Mouse (Mus musculus): Measurements from ENCODE around the gene Acsbg2. TPM values are rescaled to one million over a fixed set of nuclear protein-coding genes. Genes with fewer than 3 reads are reported as not detected.
"Not testable (repeated sequence)": the region's sequence is repeated elsewhere in the genome, so short reads cannot be mapped to it uniquely, and the experiment has no call there.

Acsbg2 gene
- polyA plus RNA-seq (2012; rRNA removed), result 0.11 TPM in 1 of 2 replicates, not detected in the other

DNA sequence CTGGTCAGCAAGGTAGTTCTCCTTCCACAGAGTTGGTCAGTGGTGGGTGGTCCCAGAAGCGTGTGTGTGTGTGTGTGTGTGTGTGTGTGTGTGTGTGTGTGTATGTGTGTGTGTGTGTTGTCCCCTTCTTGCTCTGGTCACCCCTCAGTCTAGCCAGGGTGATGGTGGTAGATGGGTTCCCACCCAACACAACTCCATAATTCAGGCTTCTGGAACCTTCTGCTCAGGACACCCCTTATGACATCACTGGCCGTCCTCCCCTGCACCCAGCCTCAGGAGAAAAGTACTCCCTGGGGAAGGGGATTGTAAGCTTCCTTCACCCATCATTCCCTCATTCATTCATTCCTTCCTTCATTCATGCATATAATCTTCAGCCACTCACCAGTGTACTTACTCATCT is at the start of gene Acsbg2:
Acsbg2 (minus strand) TSS at position 211 of the 400 bp plus-strand sequence.
- WGBS, result 88% methylated on average over 2 of the region's 2 CpGs
- DNase-seq, result no peak
- Histone ChIP-seq H3K4me1 (replicated peaks; ENCODE audit: control insufficient read depth, insufficient read depth, low read length) (peaks cover 4% of the 10 kb centered on the region), H3K36me3 (ENCODE audit: control insufficient read depth, insufficient read depth, low read length) (no peaks in the 10 kb centered on the region), H3K4me3 (ENCODE audit: control insufficient read depth, insufficient read depth, low read length) (no peak within 1 kb of the TSS), H3K27me3 (ENCODE audit: control insufficient read depth, insufficient read depth, low read length) (no peaks in the 10 kb centered on the region), H3K27ac (ENCODE audit: control insufficient read depth, insufficient read depth, low read length) (no peak within 1 kb of the TSS)
- no peak for TF ChIP-seq POLR2A (IDR thresholded peaks at IDR 0.05; ENCODE audit: control insufficient read depth, extremely low read depth, insufficient read depth, low read length, poor library complexity)
- TF ChIP-seq CTCF (IDR thresholded peaks at IDR 0.05; ENCODE audit: borderline replicate concordance, control insufficient read depth, extremely low read depth, insufficient read depth, low read length, poor library complexity), result no peak

DNA sequence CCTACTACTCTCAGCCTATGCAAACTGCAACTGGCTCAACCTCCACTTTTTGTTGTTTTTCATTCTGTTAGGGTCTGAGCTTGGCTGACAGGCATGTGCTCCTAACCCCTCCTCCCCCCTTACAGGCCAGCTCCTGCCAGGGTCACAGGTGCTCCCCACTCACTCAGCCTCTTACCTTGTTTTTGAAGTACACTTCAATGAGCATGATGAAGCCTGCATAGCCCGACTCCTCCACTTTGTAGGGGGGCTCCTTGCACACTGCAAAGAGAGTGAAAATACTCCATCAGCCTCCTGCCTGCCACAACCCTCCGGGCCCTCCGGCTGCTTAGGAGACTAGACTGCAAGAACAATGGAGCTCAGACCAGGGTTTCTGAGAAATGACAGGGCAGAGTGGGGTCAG is 45.5 kb upstream of the Acsbg2 start:
- no peaks in the 10 kb centered on the region for H3K27me3 ChIP-seq (ENCODE audit: control insufficient read depth, insufficient read depth, low read length)
- TF ChIP-seq CTCF (IDR thresholded peaks at IDR 0.05; ENCODE audit: borderline replicate concordance, control insufficient read depth, extremely low read depth, insufficient read depth, low read length, poor library complexity) (no peak), POLR2A (IDR thresholded peaks at IDR 0.05; ENCODE audit: control insufficient read depth, extremely low read depth, insufficient read depth, low read length, poor library complexity) (no peak)
- no peak for DNase-seq
- H3K27ac ChIP-seq (ENCODE audit: control insufficient read depth, insufficient read depth, low read length), result no peak overlapping the region
- 79% methylated on average over 3 of the region's 3 CpGs for WGBS
- no peak overlapping the region for H3K4me3 ChIP-seq (ENCODE audit: control insufficient read depth, insufficient read depth, low read length)
- H3K36me3 ChIP-seq (ENCODE audit: control insufficient read depth, insufficient read depth, low read length), result peaks cover 10% of the 10 kb centered on the region; the same call in 1 of the 2 replicates
- H3K4me1 ChIP-seq (replicated peaks; ENCODE audit: control insufficient read depth, insufficient read depth, low read length), result peaks cover 1% of the 10 kb centered on the region; the same call in 1 of the 2 replicates

DNA sequence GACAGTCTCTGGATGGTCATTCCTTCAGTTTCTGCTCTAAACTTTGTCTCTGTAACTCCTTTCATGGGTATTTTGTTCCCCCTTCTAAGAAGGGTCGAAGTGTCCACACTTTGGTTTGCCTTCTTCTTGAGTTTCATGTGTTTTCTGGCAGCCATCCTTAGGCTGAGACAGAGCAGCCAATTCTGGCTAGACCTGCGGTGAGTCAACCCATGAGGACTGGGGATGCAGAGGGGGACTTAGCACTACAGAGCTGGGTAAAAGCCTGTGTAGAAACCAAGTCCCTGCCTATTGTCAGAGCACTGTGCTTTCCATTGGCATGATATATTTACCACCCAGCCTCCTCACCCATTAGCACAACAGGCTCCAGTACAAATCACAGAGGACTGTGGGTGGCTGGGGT is 42.9 kb upstream of the Acsbg2 start:
- TF ChIP-seq POLR2A (IDR thresholded peaks at IDR 0.05; ENCODE audit: control insufficient read depth, extremely low read depth, insufficient read depth, low read length, poor library complexity) (no peak), CTCF (IDR thresholded peaks at IDR 0.05; ENCODE audit: borderline replicate concordance, control insufficient read depth, extremely low read depth, insufficient read depth, low read length, poor library complexity) (no peak)
- Histone ChIP-seq H3K4me1 (replicated peaks; ENCODE audit: control insufficient read depth, insufficient read depth, low read length) (peaks cover 12% of the 10 kb centered on the region), H3K36me3 (ENCODE audit: control insufficient read depth, insufficient read depth, low read length) (peaks cover 10% of the 10 kb centered on the region; the same call in 1 of the 2 replicates), H3K27me3 (ENCODE audit: control insufficient read depth, insufficient read depth, low read length) (no peaks in the 10 kb centered on the region), H3K4me3 (ENCODE audit: control insufficient read depth, insufficient read depth, low read length) (no peak overlapping the region), H3K27ac (ENCODE audit: control insufficient read depth, insufficient read depth, low read length) (no peak overlapping the region)
- WGBS, result 98% methylated on average over 2 of the region's 2 CpGs
- DNase-seq, result no peak

DNA sequence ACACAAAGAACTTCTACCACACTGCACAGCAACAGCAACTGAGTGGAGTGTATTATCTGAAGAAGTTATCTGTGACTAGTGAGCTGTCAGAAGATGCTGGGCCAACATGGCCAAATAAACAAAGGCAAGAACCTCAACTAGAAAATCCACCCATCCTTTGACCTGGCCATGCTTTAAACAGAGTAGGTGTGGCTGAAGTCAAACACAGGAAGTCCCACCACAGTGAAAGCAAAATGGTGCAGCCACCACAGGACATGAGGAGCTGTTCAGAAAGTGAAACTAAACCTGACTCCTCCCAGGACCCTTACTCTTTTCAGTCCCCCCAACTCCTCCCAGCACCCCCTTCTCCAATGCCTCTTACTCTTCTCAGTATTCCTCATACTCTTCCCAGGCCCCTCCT is 39.2 kb upstream of the Acsbg2 start:
- Histone ChIP-seq H3K27me3 (ENCODE audit: control insufficient read depth, insufficient read depth, low read length) (no peaks in the 10 kb centered on the region), H3K36me3 (ENCODE audit: control insufficient read depth, insufficient read depth, low read length) (peaks cover 4% of the 10 kb centered on the region; the same call in 1 of the 2 replicates), H3K27ac (ENCODE audit: control insufficient read depth, insufficient read depth, low read length) (peak overlapping the region; percentile 57), H3K4me1 (replicated peaks; ENCODE audit: control insufficient read depth, insufficient read depth, low read length) (peaks cover 17% of the 10 kb centered on the region), H3K4me3 (ENCODE audit: control insufficient read depth, insufficient read depth, low read length) (no peak overlapping the region)
- DNase-seq, result no peak
- TF ChIP-seq POLR2A (IDR thresholded peaks at IDR 0.05; ENCODE audit: control insufficient read depth, extremely low read depth, insufficient read depth, low read length, poor library complexity) (no peak), CTCF (IDR thresholded peaks at IDR 0.05; ENCODE audit: borderline replicate concordance, control insufficient read depth, extremely low read depth, insufficient read depth, low read length, poor library complexity) (no peak)

DNA sequence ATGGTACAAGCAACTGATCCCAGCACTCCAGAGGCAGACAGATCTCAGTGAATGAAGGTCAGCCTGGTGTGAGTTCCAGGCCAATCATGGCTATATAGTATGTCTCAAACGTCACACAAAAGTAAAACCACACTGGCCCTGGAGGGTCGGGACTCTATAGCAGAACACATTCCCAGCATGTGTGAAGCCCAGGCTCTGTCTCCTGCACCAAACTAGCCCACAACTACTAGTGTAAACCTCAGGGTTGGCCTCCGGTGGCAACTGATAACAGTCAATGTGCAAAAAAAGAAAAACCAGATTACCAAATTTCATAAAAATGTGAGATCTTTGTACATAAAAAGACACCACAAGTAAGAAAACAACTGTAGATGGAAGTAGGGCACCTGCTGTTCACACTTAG is 38.8 kb upstream of the Acsbg2 start:
- Histone ChIP-seq H3K36me3 (ENCODE audit: control insufficient read depth, insufficient read depth, low read length) (0 out of 2 replicates have a peak, but pooled peaks cover 4% of the 10 kb centered on the region), H3K4me1 (replicated peaks; ENCODE audit: control insufficient read depth, insufficient read depth, low read length) (peaks cover 17% of the 10 kb centered on the region), H3K4me3 (ENCODE audit: control insufficient read depth, insufficient read depth, low read length) (no peak overlapping the region), H3K27ac (ENCODE audit: control insufficient read depth, insufficient read depth, low read length) (peak overlapping the region; percentile 46), H3K27me3 (ENCODE audit: control insufficient read depth, insufficient read depth, low read length) (no peaks in the 10 kb centered on the region)
- TF ChIP-seq CTCF (IDR thresholded peaks at IDR 0.05; ENCODE audit: borderline replicate concordance, control insufficient read depth, extremely low read depth, insufficient read depth, low read length, poor library complexity), result no peak
- TF ChIP-seq POLR2A (IDR thresholded peaks at IDR 0.05; ENCODE audit: control insufficient read depth, extremely low read depth, insufficient read depth, low read length, poor library complexity), result no peak
- no peak for DNase-seq
- 38% methylated on average over 3 of the region's 3 CpGs for WGBS

DNA sequence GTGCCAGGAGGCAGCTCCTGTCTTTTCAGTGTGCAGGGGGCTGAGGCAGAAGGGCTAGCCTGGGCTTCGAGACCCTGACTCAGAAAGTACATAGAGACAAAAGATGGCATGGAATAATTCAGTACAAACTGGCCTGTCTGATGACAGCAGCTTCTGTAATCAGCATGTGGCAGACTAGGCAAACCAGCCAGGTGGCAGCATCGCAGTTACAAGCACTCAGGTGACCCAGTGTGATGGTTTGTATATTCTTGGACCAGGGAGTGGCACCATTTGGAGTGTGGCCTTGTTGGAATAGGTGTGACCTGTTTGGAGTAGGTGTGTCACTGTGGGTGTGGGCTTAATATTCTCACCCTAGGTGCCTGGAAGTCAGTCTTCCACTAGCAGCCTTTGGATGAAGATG is 35.5 kb upstream of the Acsbg2 start:
- not testable (repeated sequence) for DNase-seq; H3K4me3 ChIP-seq (ENCODE audit: control insufficient read depth, insufficient read depth, low read length); H3K27me3 ChIP-seq (ENCODE audit: control insufficient read depth, insufficient read depth, low read length); H3K36me3 ChIP-seq (ENCODE audit: control insufficient read depth, insufficient read depth, low read length); H3K27ac ChIP-seq (ENCODE audit: control insufficient read depth, insufficient read depth, low read length)
- WGBS, result 98% methylated on average over 2 of the region's 2 CpGs
- peaks cover 16% of the 10 kb centered on the region for H3K4me1 ChIP-seq (replicated peaks; ENCODE audit: control insufficient read depth, insufficient read depth, low read length)

DNA sequence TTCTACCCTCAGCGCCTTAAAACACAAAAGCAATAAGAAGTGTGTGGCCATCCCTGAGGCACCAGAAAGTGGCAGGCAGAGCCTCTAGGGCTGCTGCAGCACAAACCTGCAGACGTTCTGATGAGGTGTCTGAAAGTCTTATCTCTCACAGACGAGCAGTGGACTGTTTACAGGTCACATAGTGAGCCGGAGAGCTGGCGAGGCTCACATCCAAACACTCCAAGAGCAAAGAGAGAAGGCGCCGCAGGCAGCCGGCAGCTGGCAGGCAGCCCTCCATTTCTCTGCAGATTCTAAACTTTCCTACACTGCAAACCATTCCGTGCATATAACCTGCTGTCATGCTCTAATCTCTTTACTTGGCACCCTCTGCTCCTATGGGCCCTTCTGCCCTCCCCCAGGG is 33.6 kb upstream of the Acsbg2 start:
- peaks cover 5% of the 10 kb centered on the region for H3K4me1 ChIP-seq (replicated peaks; ENCODE audit: control insufficient read depth, insufficient read depth, low read length)
- H3K27ac ChIP-seq (ENCODE audit: control insufficient read depth, insufficient read depth, low read length), result no peak overlapping the region
- no peak for TF ChIP-seq POLR2A (IDR thresholded peaks at IDR 0.05; ENCODE audit: control insufficient read depth, extremely low read depth, insufficient read depth, low read length, poor library complexity)
- no peak for TF ChIP-seq CTCF (IDR thresholded peaks at IDR 0.05; ENCODE audit: borderline replicate concordance, control insufficient read depth, extremely low read depth, insufficient read depth, low read length, poor library complexity)
- no peak overlapping the region for H3K4me3 ChIP-seq (ENCODE audit: control insufficient read depth, insufficient read depth, low read length)
- H3K36me3 ChIP-seq (ENCODE audit: control insufficient read depth, insufficient read depth, low read length), result no peaks in the 10 kb centered on the region; the same call in 1 of the 2 replicates
- no peak for DNase-seq
- 96% methylated on average over 9 of the region's 9 CpGs for WGBS
- H3K27me3 ChIP-seq (ENCODE audit: control insufficient read depth, insufficient read depth, low read length), result no peaks in the 10 kb centered on the region
